Mouse (Mus musculus) embryonic facial prominence, embryonic 13.5 days (tissue): Measurements from ENCODE around the gene Naa11. TPM values are rescaled to one million over a fixed set of nuclear protein-coding genes. Genes with fewer than 3 reads are reported as not detected.

Experiments used
- ATAC-seq: fragments of 200-750 bp; cut with Nextera tagmentation; 2 replicates; pipeline ENCODE4 v1.8.0; 2017; ENCODE audit warnings: low read depth; ENCODE audit not compliant: insufficient number of reproducible peaks, insufficient read depth, low FRiP score, low TSS enrichment
- H3K27ac ChIP-seq: fragments of 300-500 bp; sonication (generic); 2 replicates; pipeline ENCODE4 v1.5.1; 2015; ENCODE audit warnings: moderate library complexity, mild to moderate bottlenecking, inconsistent platforms
- H3K27me3 ChIP-seq: fragments of 300-500 bp; sonication (generic); 2 replicates; pipeline ENCODE4 v1.6.1; 2015; ENCODE audit warnings: mild to moderate bottlenecking, inconsistent platforms
- H3K36me3 ChIP-seq: fragments of 300-500 bp; sonication (generic); 2 replicates; pipeline ENCODE4 v1.6.1; 2015; ENCODE audit warnings: mild to moderate bottlenecking, inconsistent platforms
- H3K4me1 ChIP-seq: fragments of 300-500 bp; sonication (generic); 2 replicates; pipeline ENCODE4 v1.6.1; 2015; ENCODE audit warnings: inconsistent platforms
- H3K4me2 ChIP-seq: fragments of 300-500 bp; sonication (generic); 2 replicates; pipeline ENCODE4 v1.6.1; 2015; ENCODE audit warnings: moderate library complexity, mild to moderate bottlenecking, inconsistent platforms
- H3K4me3 ChIP-seq: fragments of 300-500 bp; sonication (generic); 2 replicates; pipeline ENCODE4 v1.5.1; 2015; ENCODE audit warnings: mild to moderate bottlenecking, inconsistent platforms
- H3K9ac ChIP-seq: fragments of 300-500 bp; sonication (generic); 2 replicates; pipeline ENCODE4 v1.6.1; 2015; ENCODE audit warnings: mild to moderate bottlenecking, inconsistent platforms
- H3K9me3 ChIP-seq: fragments of 300-500 bp; sonication (generic); 2 replicates; pipeline ENCODE4 v1.6.1; 2016; ENCODE audit warnings: inconsistent platforms
- WGBS: fragments of 180-500 bp; shearing (Covaris S2); methylation state at CpG from one replicate; pipeline ENCODE4 v1.1.7; 2015; ENCODE audit warnings: mixed read lengths; 5-methylcytosine and 5-hydroxymethylcytosine counted together
- polyA plus RNA-seq: library from polyadenylated mRNA; unstranded; fragments of >200 nt; fragmentation: Nextera tagmentation; extraction: Ambion mirVana; gene quantifications from 2 replicates; pipeline ENCODE4 v1.2.1, GENCODE M21; 2015

Naa11 gene
- polyA plus RNA-seq, 1 experiment from 2014 or later: not detected

DNA sequence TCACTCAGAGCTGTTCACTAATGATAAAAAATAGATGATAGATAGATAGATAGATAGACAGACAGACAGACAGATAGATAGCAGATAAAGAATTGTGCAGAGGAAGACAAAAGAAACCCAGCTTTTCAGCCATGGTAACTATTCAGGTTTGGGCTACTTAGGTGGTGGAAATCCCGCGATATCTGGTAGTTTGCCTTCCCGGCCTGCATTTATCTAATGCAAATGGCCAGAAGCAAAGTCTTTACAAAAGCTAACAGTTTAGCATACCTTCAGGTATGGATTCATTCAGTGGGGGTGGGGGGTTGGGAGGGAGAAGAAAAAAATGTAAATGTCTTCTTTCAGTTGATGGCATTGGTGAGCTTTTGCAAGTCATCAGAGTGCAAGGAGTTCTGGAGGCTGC lies 48.0 kb downstream of the Naa11 start:
- 83% methylated on average over 3 of the region's 3 CpGs for WGBS
- Histone ChIP-seq H3K9me3 (no peaks in the 10 kb centered on the region), H3K9ac (no peak overlapping the region), H3K36me3 (no peaks in the 10 kb centered on the region), H3K4me1 (no peaks in the 10 kb centered on the region), H3K27me3 (no peaks in the 10 kb centered on the region), H3K4me2 (no peak overlapping the region), H3K27ac (no peak overlapping the region), H3K4me3 (no peak overlapping the region)
- ATAC-seq: no peak

DNA sequence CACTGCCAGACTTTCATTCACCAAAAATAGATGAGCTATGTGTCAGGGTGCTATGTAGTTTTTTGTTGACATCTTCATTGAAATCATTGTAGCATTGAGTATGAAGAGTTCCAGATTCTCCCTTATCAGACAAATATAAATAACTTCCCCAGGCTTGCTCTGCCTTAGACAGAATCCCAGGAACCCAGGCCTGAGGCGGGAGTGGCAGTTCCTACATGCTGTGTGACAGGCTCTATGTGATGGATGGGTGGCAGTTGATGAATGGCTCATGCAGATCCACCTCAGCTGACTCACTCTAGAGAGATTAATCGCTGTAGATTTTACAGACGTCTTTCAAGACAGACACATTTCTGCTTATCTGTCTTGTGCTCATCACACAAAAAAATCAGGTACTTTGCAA lies 57.4 kb downstream of the Naa11 start:
- no peak for ATAC-seq
- no peaks in the 10 kb centered on the region for H3K36me3 ChIP-seq
- no peak overlapping the region for H3K27ac ChIP-seq
- no peaks in the 10 kb centered on the region for H3K9me3 ChIP-seq
- no peak overlapping the region for H3K4me3 ChIP-seq
- no peaks in the 10 kb centered on the region for H3K27me3 ChIP-seq
- peaks cover 5% of the 10 kb centered on the region for H3K4me1 ChIP-seq
- no peak overlapping the region for H3K4me2 ChIP-seq
- no peak overlapping the region for H3K9ac ChIP-seq
- WGBS: 78% methylated on average over 3 of the region's 3 CpGs

Other genes with a start within 250 kb of the Naa11 start
- not detected in 2 replicates for gene Gk2, start 64.6 kb upstream of the Naa11 start, polyA plus RNA-seq